Mouse (Mus musculus): ENCODE data around the gene Gm19668.
"Not testable (repeated sequence)": the region's sequence is repeated elsewhere in the genome, so short reads cannot be mapped to it uniquely, and the experiment has no call there.

The Gm19668 gene

DNA sequence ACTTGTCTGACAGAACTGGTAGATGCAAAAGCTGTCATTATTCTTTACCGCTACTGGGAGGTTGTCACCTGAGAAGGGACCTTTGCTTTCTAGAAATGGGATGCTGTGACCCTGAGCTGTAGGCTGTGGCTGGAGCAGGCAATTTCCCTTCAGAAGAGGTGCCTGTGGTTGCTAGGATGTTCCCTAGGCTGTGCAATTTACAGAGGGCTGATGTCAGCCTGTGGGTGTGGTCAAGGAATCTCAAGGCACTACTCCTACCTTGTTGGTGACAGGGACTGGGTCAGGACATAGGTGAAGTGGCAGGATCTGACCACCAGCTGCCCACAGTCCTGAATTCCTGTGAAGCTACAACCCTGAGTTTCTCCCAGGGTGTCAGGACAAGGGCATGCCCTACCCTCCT is 29.2 kb downstream of the Gm19668 start:
- no peak for DNase-seq

DNA sequence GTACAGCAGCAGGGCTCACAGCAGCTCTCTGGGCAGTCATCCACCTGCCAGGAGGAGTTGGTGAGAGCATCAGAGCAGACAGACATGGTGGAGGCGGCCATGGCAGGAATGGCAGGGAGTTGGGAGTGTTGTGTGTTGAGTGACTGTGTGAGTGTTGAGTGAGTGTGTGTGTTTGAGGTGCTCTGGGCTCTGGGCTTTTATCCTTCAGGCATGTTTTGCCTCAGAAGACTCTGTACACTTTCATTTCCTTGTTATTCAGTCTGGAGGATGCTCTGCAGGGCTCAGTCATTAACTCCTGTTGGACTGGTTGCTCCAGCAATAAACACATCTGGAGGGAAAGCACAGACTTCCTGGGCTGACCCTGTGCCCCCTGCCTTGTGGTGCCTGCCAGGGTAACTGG is 39.4 kb downstream of the Gm19668 start, which contains the start of gene Gm3233:
Gene Gm3233 (minus strand): TSS at position 101 of the 400 bp plus-strand sequence.
- DNase-seq, result not testable (repeated sequence)

DNA sequence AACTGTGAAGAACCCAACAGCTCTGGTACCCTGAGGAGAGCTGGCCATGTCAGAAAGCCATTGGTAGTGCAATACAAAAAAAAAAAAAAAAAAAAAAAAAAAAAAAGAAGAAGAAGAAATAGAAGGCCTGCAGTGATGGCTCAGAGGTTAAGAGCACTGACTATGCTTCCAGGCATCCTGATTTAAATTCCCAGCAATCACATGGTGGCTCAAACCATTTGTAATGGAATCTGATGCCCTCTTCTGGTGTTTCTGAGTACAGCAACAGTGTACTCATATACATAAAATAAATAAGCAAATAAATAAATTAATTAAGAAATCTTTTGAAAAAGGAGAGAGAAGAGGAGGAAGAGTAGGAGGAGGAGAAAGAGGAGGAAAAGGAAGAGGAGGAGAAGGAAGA is 45.5 kb downstream of the Gm19668 start:
- DNase-seq, result no peak

DNA sequence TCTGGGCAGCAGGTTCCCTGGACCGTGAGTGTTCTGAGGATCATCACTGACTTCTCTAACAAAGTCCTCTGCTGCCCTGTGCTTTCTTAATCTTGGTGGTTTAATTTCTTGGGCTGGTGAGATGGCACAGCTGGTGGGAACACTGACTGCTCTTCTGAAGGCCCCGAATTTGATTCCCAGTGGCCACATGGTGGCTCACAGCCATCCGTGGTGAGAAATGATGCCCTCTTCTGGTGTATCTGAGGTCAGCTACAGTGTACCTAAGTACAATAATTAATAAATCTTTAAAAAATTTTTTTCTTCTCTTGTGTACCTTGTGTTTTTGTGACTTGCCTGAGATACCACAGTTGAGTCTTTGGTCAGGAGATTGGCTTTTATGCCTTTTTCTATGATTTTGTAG is 46.6 kb downstream of the Gm19668 start:
- DNase-seq, result not testable (repeated sequence)

DNA sequence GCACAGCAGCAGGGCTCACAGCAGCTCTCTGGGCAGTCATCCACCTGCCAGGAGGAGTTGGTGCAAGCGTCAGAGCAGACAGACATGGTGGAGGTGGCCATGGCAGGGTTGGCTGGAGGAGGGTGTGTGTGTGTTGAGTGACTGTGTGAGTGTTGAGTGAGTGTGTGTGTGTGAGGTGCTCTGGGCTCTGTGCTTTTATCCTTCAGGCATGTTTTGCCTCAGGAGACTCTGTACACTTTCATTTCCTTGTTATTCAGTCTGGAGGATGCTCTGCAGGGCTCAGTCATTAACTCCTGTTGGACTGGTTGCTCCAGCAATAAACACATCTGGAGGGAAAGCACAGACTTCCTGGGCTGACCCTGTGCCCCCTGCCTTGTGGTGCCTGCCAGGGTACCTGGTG is 47.7 kb downstream of the Gm19668 start, which contains the start of gene Gm9736:
Gene Gm9736 (minus strand): TSS at position 101 of the 400 bp plus-strand sequence.
- DNase-seq, result not testable (repeated sequence)

DNA sequence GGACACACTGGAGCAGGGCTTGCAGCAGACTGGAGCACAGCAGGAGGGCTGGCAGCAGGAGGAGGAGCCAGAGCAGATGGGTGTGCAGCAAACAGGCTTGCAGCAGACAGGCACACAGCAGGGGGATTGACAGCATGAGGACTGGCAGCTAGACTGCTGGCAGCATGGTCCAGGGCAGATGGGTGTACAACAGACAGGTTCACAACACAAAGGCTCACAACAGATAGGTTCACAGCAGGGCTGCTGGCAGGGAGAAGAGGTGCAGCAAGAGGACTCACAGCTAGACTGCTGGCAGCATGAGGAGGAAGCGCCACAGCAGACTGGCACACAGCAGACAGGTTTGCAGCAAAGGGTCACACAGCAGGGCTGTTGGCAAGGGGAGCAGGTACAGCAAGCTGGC is 48.2 kb downstream of the Gm19668 start:
- DNase-seq, result not testable (repeated sequence)

Measured in kidney, adult 18-20 months (tissue).